Mouse (Mus musculus) C2C12 (cell line): ENCODE results near the gene Rab40b.

Source experiments
- CTCF ChIP-seq: IDR thresholded peaks from one replicate; pipeline ENCODE4 v1.5.1; 2011; ENCODE audit not compliant: control insufficient read depth, insufficient read depth, insufficient read length
- MYOG ChIP-seq: IDR thresholded peaks from one replicate; pipeline ENCODE4 v1.6.1; 2011; ENCODE audit not compliant: control insufficient read depth, insufficient read length; ENCODE audit errors: extremely low read depth
- USF1 ChIP-seq: IDR thresholded peaks from one replicate; pipeline ENCODE4 v1.6.1; 2011; ENCODE audit warnings: low read depth, mild to moderate bottlenecking, control low read depth, moderate library complexity

GRCm38 (mm10) chr11:121418932-121419331, 30.9 kb upstream of the Rab40b start:
- TF ChIP-seq CTCF (no peak), MYOG (no peak), USF1 (no peak)
